Mouse (Mus musculus) T-cell, adult 2 months (primary cell): ENCODE results near the gene Irx1.

ENCODE experiments used
- DNase-seq: peaks from one replicate; pipeline ENCODE4 v3.0.0; 2022; ENCODE audit warnings: low spot score

The Irx1 gene

GRCm38 (mm10) chr13:71910361-71910760 lies 53.2 kb downstream of the Irx1 start:
- no peak for DNase-seq
